Mouse (Mus musculus) liver, adult (tissue): Measurements from ENCODE around the gene Gan.
A peak's percentile ranks its signal among the peaks of the same experiment; 100 is the strongest.

Experiments used
- GATA4 ChIP-seq: IDR thresholded peaks from 2 replicates; pipeline ENCODE4 v1.6.1; 2014; ENCODE audit warnings: mild to moderate bottlenecking, low read length; ENCODE audit not compliant: insufficient replicate concordance

The Gan gene

DNA sequence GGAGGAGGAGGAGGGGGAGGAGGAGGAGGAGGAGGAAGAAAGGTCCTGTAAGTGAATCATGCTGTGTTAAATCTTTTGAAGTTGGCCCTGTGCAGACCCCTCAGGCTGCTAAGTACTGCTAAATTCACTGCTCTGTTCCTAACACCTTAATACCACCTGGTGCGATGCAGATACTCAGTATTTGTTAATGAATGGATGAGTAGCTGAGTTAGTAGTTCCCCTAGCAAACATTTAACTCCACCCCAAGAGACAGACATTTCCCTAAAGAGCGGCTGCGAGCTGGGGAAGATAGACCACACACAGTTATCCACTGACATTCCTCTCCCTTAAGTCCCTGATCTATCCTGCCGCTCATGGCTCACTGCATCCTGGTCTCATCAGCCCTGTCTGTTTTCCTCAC is 21.6 kb upstream of the Gan start:
- no peak for TF ChIP-seq GATA4

DNA sequence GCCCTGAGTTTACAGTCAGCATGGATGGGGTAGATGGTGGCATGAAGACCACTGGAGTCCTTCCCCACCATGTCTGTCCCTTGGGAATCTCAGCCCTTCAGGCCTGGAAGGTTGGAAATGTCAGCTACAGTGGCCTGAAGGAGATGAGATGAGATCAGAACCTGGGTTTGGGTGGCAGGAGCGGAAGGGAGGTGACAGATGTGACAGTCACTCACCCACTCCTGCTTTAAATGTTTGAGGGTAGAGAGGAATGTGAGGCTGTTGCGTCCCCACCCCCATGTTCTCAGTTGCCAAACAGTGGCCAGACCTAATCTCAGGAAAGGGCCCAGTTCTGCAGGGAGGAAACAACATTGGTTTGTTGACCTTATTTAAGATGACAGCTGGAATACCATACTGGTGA is 21.2 kb upstream of the Gan start:
- no peak for TF ChIP-seq GATA4

- no peak for TF ChIP-seq GATA4
These were observed 20.6 kb upstream of the Gan start for GRCm38 (mm10) chr8:117137357-117137756.

- no peak for TF ChIP-seq GATA4
These were observed 9.4 kb upstream of the Gan start for GRCm38 (mm10) chr8:117148520-117148919.

GRCm38 (mm10) chr8:117156149-117156548 is 1.8 kb upstream of the Gan start:
- no peak for TF ChIP-seq GATA4

- no peak for TF ChIP-seq GATA4
These were observed 818 bp upstream of the Gan start for GRCm38 (mm10) chr8:117156866-117157768.

GRCm38 (mm10) chr8:117157769-117158091 is 205 bp upstream of the Gan start:
- peak; percentile 44; the same call in 1 of the 2 replicates for TF ChIP-seq GATA4

GRCm38 (mm10) chr8:117159031-117159430 is 1.1 kb downstream of the Gan start:
- TF ChIP-seq GATA4: no peak

GRCm38 (mm10) chr8:117164912-117165311 is 7.0 kb downstream of the Gan start:
- no peak for TF ChIP-seq GATA4

DNA sequence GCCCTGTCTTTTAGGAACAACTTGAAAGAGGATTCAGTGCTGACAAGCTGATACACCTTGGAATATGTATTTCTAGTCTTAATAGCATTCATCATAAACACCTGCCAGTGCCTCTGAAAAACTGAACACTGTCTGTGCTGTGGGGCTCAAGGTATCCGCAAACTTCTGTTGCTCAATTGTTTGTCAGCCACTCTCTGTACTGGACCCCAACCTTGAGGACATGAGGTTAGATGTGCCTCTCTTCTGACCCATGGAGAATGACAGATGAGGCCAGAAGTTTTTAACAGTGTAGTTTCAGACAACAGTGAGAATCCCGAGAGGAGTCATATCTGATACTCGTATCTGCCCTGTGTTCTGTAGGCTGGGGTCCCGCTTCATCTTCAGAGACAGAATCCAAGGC is 7.6 kb downstream of the Gan start:
- no peak for TF ChIP-seq GATA4

DNA sequence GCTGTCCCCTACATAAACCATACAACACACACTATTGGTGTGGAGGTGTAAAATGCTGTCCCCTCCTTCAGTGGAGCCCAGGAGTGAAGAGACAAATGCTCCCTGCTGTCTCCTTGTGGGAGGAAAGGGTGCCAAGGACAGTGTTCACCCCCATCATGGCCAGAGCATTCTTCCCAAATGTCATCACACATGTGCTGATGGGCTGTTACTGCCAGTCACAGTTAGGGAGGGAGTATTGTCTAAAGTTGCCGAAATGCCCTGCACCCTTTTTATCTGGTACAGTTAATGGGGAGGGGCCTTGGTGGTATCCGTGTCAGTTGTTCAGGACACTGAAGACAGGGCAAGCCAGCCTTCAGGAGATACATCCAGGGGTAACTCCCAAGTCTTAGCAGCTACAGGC is 8.6 kb downstream of the Gan start:
- TF ChIP-seq GATA4: no peak

DNA sequence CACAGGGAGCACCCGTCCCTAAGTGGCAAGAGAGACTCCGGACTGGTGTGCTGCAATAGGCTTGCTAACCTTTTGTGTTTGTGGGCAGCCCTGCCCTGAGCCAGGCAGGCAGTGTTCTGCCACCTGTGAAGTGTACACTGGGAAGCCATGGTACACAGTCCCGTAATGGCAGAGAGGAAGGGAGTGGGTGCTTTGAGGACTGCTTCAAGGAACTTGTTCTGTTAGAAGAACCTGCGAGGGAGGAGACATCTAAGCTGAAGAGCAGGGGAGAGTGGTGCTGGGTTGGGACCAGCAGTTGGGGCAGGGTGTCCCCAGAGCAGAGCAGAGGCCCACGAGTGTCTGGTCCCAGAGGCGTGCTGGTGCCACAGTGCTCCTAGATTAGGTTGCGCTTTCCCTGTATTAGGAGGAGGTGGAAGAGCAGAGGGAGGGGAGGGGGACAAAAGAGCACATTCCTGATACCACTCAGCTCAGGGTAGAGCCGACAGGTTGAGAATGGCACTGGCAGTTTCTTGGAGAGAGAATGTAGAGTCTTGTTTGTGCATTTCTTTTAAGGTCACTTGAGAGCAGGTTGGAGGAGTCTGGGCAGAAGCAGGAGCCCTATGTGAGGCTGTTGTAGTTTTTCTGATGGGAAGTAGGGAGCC is 9.4 kb downstream of the Gan start:
- TF ChIP-seq GATA4: no peak

DNA sequence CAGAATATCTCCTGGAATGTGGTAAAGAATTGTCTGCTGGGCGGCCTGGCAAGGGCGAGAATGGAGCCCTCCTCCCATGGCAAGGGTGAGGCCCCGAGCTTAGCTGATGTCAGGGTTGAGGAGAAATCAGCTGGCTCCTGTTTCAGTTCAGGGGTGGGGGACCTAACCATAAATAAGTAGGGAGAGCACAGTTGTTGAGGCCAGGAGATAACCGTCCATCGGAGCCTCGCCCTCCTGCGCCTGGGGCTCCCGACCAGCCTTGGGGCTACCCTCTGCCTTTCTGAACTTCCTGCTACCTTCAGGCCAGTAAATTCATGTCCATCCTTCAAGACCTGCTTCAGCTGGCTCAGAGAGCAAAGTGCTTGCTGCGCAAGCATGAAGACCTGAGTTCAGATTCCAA is 10.4 kb downstream of the Gan start:
- no peak for TF ChIP-seq GATA4

DNA sequence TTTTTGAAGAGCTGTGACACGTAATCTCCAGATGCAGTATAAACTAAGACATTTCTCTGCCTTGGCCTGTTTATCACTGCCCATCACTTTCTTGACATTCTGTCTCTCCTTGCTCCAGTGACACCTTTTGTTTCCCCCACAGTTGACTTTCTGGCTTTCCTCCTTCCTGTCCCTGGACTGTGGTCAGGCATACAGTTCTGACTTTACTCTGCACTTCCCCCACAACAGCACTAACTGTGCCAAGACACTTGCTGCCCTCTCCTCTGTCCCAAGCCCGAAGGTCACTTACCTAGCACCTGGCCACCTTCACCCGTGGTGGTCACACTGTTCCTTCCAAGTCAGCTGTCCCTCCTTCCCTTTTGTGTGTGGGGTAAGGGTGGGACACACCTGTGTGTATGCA is 13.9 kb downstream of the Gan start:
- TF ChIP-seq GATA4: no peak

- no peak for TF ChIP-seq GATA4
These were observed 15.0 kb downstream of the Gan start for GRCm38 (mm10) chr8:117172904-117173303.

- TF ChIP-seq GATA4: no peak
These were observed 15.8 kb downstream of the Gan start for GRCm38 (mm10) chr8:117173690-117174089.

GRCm38 (mm10) chr8:117174536-117174935 is 16.6 kb downstream of the Gan start:
- TF ChIP-seq GATA4: no peak
